Mouse (Mus musculus) olfactory bulb, adult 2 months (tissue): ENCODE results near the gene Orm3.

Source experiments
- CTCF ChIP-seq: fragments of 200-500 bp; IDR thresholded peaks from 2 replicates; pipeline ENCODE4 v1.5.1; 2012; ENCODE audit warnings: low read depth, mild to moderate bottlenecking, low read length, moderate library complexity; ENCODE audit not compliant: insufficient read depth
- POLR2A ChIP-seq: fragments of 200-500 bp; IDR thresholded peaks from 2 replicates; pipeline ENCODE4 v1.6.1; 2012; ENCODE audit warnings: mild to moderate bottlenecking, low read depth, low read length, moderate library complexity; ENCODE audit not compliant: insufficient read depth

DNA sequence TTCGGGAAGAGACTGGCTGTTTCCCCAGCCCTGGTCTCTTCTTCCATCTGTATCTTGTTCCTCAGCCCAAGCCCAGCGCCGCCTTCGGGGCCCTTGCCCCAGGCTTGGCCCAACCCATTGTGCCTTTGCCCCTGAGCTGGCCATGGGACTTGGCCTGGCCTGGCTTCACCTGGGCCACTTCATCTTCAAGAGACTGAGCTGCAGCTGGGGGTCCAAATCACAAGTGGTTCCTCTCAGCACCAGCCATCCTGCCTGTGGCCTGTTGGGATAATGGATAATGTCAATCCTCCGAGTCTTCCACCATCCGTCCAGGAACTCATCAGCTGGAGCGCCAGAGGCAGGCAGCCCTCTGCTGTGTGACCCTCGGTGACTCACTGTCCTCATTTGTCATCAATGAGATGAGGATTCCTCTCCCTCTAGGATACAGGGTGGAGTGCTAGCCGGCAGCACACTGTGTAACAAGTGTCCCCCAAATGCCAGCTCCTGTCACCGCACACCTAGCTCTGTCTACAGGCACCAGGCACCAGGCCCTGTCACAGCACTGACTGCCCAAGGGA lies 42.1 kb downstream of the Orm3 start:
- TF ChIP-seq CTCF (no peak), POLR2A (no peak)
